8 mouse cellular contexts compared by ENCODE assay signal in the genomic region with DNA sequence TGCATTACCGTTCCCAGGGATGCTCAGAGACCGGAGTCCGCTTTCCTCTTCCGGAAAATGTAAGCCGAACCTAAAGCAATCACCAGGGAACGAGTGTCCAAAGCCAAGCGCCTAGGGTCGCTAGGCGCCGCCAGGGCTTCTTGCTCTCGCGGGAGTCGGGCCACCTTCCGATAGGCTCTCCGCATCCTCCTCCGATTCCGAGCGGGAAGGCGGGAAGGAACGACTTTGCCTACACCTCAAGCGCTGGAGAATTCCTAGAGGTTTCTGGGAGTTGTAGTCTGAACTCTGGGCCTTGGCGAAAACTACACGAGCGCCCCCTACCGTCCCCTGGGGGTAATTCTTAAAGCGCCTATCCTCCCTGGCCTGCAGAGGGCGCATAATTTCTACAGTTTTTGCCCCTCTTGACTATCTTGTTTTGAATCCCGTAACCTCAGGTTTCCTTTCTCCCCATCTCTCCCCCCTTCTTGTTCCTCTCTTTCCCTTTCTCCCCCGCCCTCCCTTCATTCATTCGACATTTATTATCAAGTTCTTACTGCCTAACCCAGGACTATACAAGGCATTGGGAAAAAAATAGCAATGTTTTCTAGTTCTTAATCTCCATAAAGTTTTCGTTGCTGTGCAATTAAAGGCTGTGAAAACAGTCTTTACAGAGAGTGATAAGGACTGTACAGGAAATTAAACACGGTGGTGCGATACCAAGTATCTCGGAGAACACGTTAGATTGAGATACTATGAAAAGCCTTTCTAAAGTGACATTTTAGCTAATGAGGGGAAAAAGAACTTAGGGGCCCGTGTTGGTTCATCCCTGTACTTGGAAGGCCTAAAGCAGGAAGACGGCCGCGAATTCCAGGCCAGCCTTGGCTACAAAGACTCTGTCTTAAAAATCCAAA. TPM values are rescaled to one million over a fixed set of nuclear protein-coding genes. Genes with fewer than 3 reads are reported as not detected.
DNase-seq lines count a peak whose midpoint lies in the region; ATAC-seq lines count a peak whose summit lies in the region.

No protein-coding gene starts in this region.

- ATAC-seq in inflammation-experienced regulatory T-cells, adult 6 months = peak; percentile 59
- ATAC-seq in megakaryocyte-erythroid progenitor cell, adult 5-6 weeks (replicated peaks; ENCODE audit: low FRiP score, low TSS enrichment, poor library complexity, severe bottlenecking) = peak; percentile 68

- intact Hi-C loops in gastrocnemius, postnatal 14 days (cut with DNase I; ENCODE audit: low total_unique reads) = loop anchor here (5.0 kb wide), 1 partner anchor 33 kb away; no protein-coding TSS in a partner anchor
- intact Hi-C loops in left cerebral cortex, postnatal 10 days (cut with DNase I) = loop anchor here (5.0 kb wide), 2 partner anchors 37 to 38 kb away; partner anchors contain the start of gene Shbg

- DNase-seq in adrenal gland, adult (ENCODE audit: inconsistent age in 2 of 2, low spot score in 1 of 2) = peak; percentile 97 to 100
- DNase-seq in embryo, embryonic 10.5 days (ENCODE audit: low spot score) = peak; percentile 100
- DNase-seq in gastrocnemius, postnatal 14 days = peak; percentile 92
- peak; percentile 95 to 98 for DNase-seq in left cerebral cortex, postnatal 10 days (ENCODE audit: extremely low spot score in 1 of 2, low spot score in 2 of 2)
- peak; percentile 96 for DNase-seq in right cerebral cortex, postnatal 25 days
- DNase-seq in urinary bladder, postnatal 4 days (ENCODE audit: low spot score in 2 of 2) = peak; percentile 94

RNA-seq across cellular contexts. Expression of gene Wrap53, which starts 0.7 kb away (rescaled TPM):
- 1 to 10 TPM; 3.5 to 4.0 TPM for total RNA-seq in gastrocnemius, postnatal 14 days (2021)
- polyA plus RNA-seq in inflammation-experienced regulatory T-cells, adult 6 months (2017; shearing (Covaris generic)) = 10 to 100 TPM; 22.0 to 32.2 (median 25.7) TPM
- 1 to 10 TPM; 6.3 to 7.6 TPM for total RNA-seq in left cerebral cortex, postnatal 10 days (2021)
- total RNA-seq in megakaryocyte-erythroid progenitor cell, adult 5-6 weeks (2014; fragmentation: Nextera tagmentation) = 36.5 and 51.0 TPM in 2 replicates
- 9.6 and 14.5 TPM in 2 replicates for total RNA-seq in megakaryocyte-erythroid progenitor cell, adult 5-6 weeks (2017)

RNA-seq across cellular contexts. Expression of gene Trp53, which starts 0.8 kb away (rescaled TPM):
- total RNA-seq in gastrocnemius, postnatal 14 days (2021) = 10 to 100 TPM; 15.2 to 22.7 TPM
- 100 to 1,000 TPM; 193 to 355 (median 324) TPM for polyA plus RNA-seq in inflammation-experienced regulatory T-cells, adult 6 months (2017; shearing (Covaris generic))
- 10 to 100 TPM; 20.5 to 26.1 TPM for total RNA-seq in left cerebral cortex, postnatal 10 days (2021)
- total RNA-seq in megakaryocyte-erythroid progenitor cell, adult 5-6 weeks (2014; fragmentation: Nextera tagmentation) = 286 and 348 TPM in 2 replicates
- total RNA-seq in megakaryocyte-erythroid progenitor cell, adult 5-6 weeks (2017) = 59.0 and 109 TPM in 2 replicates

RNA-seq across cellular contexts. Expression of gene Efnb3, which starts 19.4 kb away (rescaled TPM):
- 1 to 10 TPM in 1 of 2 experiments, under 1 TPM in 1; 0.71 to 1.3 TPM for total RNA-seq in gastrocnemius, postnatal 14 days (2021)
- under 1 TPM in 2 of 3 experiments, not detected in 1; 0.11 to 0.22 TPM for polyA plus RNA-seq in inflammation-experienced regulatory T-cells, adult 6 months (2017; shearing (Covaris generic))
- total RNA-seq in left cerebral cortex, postnatal 10 days (2021) = 100 to 1,000 TPM; 147 to 154 TPM
- total RNA-seq in megakaryocyte-erythroid progenitor cell, adult 5-6 weeks (2014; fragmentation: Nextera tagmentation) = 1.3 and 3.0 TPM in 2 replicates
- 0.50 and 0.52 TPM in 2 replicates for total RNA-seq in megakaryocyte-erythroid progenitor cell, adult 5-6 weeks (2017)

RNA-seq across cellular contexts. Expression of gene Atp1b2, which starts 26.4 kb away (rescaled TPM):
- 100 to 1,000 TPM; 384 to 403 TPM for total RNA-seq in gastrocnemius, postnatal 14 days (2021)
- polyA plus RNA-seq in inflammation-experienced regulatory T-cells, adult 6 months (2017; shearing (Covaris generic)) = under 1 TPM in 1 of 3 experiments, not detected in 2; 0.17 TPM
- 100 to 1,000 TPM; 395 to 416 TPM for total RNA-seq in left cerebral cortex, postnatal 10 days (2021)
- 291 and 408 TPM in 2 replicates for total RNA-seq in megakaryocyte-erythroid progenitor cell, adult 5-6 weeks (2014; fragmentation: Nextera tagmentation)
- total RNA-seq in megakaryocyte-erythroid progenitor cell, adult 5-6 weeks (2017) = 32.8 and 68.9 TPM in 2 replicates

RNA-seq across cellular contexts. Expression of gene Dnah2, which starts 30.5 kb away (rescaled TPM):
- under 1 TPM; 0.06 to 0.07 TPM for total RNA-seq in gastrocnemius, postnatal 14 days (2021)
- under 1 TPM in 1 of 3 experiments, not detected in 2; 0.21 TPM for polyA plus RNA-seq in inflammation-experienced regulatory T-cells, adult 6 months (2017; shearing (Covaris generic))
- 1 to 10 TPM; 4.2 to 5.7 TPM for total RNA-seq in left cerebral cortex, postnatal 10 days (2021)
- not detected in 2 replicates for total RNA-seq in megakaryocyte-erythroid progenitor cell, adult 5-6 weeks (2014; fragmentation: Nextera tagmentation)
- total RNA-seq in megakaryocyte-erythroid progenitor cell, adult 5-6 weeks (2017) = not detected in 2 replicates

Comparison
In these comparisons a context has a peak if more than half of its experiments do, and no peak if none do; other contexts are left out.
1. Peak in every context shown above with its lines: DNase-seq and ATAC-seq.
2. RNA of gene Efnb3, which starts 19.4 kb away (total RNA-seq): 147 to 154 TPM in left cerebral cortex, postnatal 10 days; 0.50 to 3.0 TPM in megakaryocyte-erythroid progenitor cell, adult 5-6 weeks and 0.71 to 1.3 TPM in gastrocnemius, postnatal 14 days; every median in the first group is over 10 times any median in the second.